23 mouse cellular contexts compared by ENCODE assay signal in the genomic region with DNA sequence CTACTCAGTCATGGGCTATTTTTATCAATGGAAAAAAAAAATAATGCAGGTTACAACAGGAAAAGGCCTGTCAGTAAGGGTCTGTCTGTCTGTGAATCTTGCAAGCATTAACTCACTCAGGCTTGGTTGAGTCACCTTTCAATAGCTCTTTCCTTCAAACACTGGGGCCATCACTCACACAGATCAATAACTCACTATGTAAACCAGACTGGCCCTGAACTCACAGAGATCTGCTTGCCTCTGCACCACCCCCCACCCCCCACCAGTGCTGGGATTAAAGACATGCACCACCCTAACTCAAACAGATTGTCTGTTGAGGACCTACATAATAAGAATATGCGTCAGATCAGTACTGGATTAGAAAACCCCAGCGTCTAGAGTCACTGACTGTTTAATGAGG.
DNase-seq lines count a peak whose midpoint lies in the region; ATAC-seq and TF ChIP-seq lines count a peak whose summit lies in the region.
"Had no signal": no experiment of that assay in that cellular context is flagged by ENCODE, and none has a peak within 500 bp of the region (broad histone marks: within the 10 kb centered on the region; RNA-seq: fewer than 3 reads in every experiment).

No protein-coding gene starts in this region.

- 33% methylated on average over 2 of the region's 2 CpGs for WGBS in liver, postnatal 0 days (ENCODE audit: insufficient replicate concordance)
- 38% methylated on average over 2 of the region's 2 CpGs for WGBS in liver, embryonic 12.5 days (ENCODE audit: insufficient replicate concordance)

- H3K9me3 ChIP-seq in liver, postnatal 0 days (ENCODE audit: low read length), result no peaks in the 10 kb centered on the region
- H3K9me3 ChIP-seq in liver, embryonic 12.5 days (replicated peaks), result no peaks in the 10 kb centered on the region
- H3K9me3 ChIP-seq: embryonic facial prominence, embryonic 10.5 days; embryonic facial prominence, embryonic 12.5 days; forebrain, embryonic 13.5 days; forebrain, embryonic 15.5 days had no signal

- no peak for TF ChIP-seq CTCF in liver, postnatal 0 days (IDR thresholded peaks at IDR 0.05; ENCODE audit: low read depth)

- H3K4me1 ChIP-seq in liver, postnatal 0 days (ENCODE audit: insufficient read depth), result no peaks in the 10 kb centered on the region; the same call in 1 of the 2 replicates
- no peaks in the 10 kb centered on the region for H3K4me1 ChIP-seq in liver, embryonic 12.5 days
- H3K4me1 ChIP-seq: embryonic facial prominence, embryonic 10.5 days; embryonic facial prominence, embryonic 12.5 days; forebrain, embryonic 13.5 days; forebrain, embryonic 15.5 days had no signal

- no peak overlapping the region for H3K4me2 ChIP-seq in liver, postnatal 0 days (ENCODE audit: low read depth, low read length)
- no peak overlapping the region for H3K4me2 ChIP-seq in liver, embryonic 12.5 days
- H3K4me2 ChIP-seq: embryonic facial prominence, embryonic 12.5 days; forebrain, embryonic 13.5 days; forebrain, embryonic 15.5 days had no signal

- no peak overlapping the region for H3K4me3 ChIP-seq in liver, postnatal 0 days (ENCODE audit: low read depth, low read length)
- H3K4me3 ChIP-seq in liver, embryonic 12.5 days, result no peak overlapping the region
- H3K4me3 ChIP-seq: embryonic facial prominence, embryonic 10.5 days; embryonic facial prominence, embryonic 12.5 days; forebrain, embryonic 13.5 days; forebrain, embryonic 15.5 days had no signal

- ATAC-seq in liver, postnatal 0 days, result no peak
- 0 out of 2 replicates have a peak, but pooled peaks have one; percentile 52 for ATAC-seq in liver, embryonic 12.5 days
- ATAC-seq: activated CD4-positive, CD25-positive, alpha-beta regulatory T cell, adult 4 months; forebrain, embryonic 13.5 days; forebrain, embryonic 15.5 days; Patski had no signal

- no peak overlapping the region for H3K9ac ChIP-seq in liver, postnatal 0 days (replicated peaks)
- H3K9ac ChIP-seq in liver, embryonic 12.5 days, result no peak overlapping the region
- H3K9ac ChIP-seq: embryonic facial prominence, embryonic 12.5 days; forebrain, embryonic 13.5 days; forebrain, embryonic 15.5 days had no signal

- H3K27me3 ChIP-seq in liver, postnatal 0 days (ENCODE audit: insufficient read depth, low read length), result no peaks in the 10 kb centered on the region
- no peaks in the 10 kb centered on the region for H3K27me3 ChIP-seq in liver, embryonic 12.5 days (replicated peaks)
- H3K27me3 ChIP-seq: CH12.LX; embryonic facial prominence, embryonic 12.5 days; forebrain, embryonic 13.5 days; forebrain, embryonic 15.5 days had no signal

- DNase-seq in liver, result peak; percentile 4
- no peak for DNase-seq in liver, postnatal 0 days
- DNase-seq in retina, postnatal 1 day, result peak; percentile 26
- DNase-seq in retina, embryonic 14.5 days (ENCODE audit: low spot score), result no peak
- no peak for DNase-seq in natural killer cell, adult 2 months (ENCODE audit: low spot score in 2 of 2)
- no peak for DNase-seq in heart, postnatal 4 days
- DNase-seq: adrenal gland, adult 8-10 months; adrenal gland, postnatal 14 days; adrenal gland, postnatal 36 days; cerebellum, adult 11-12 months; cerebellum, adult 2 months; cerebellum, adult 9-10 months; cerebellum, postnatal 10 days; cerebellum, postnatal 25 days had no signal

- no peak for TF ChIP-seq EP300 in liver, postnatal 0 days (IDR thresholded peaks at IDR 0.05; ENCODE audit: low read depth)

- H3K27ac ChIP-seq in liver, postnatal 0 days (ENCODE audit: low read depth), result no peak overlapping the region
- no peak overlapping the region for H3K27ac ChIP-seq in liver, embryonic 12.5 days
- H3K27ac ChIP-seq: embryonic facial prominence, embryonic 10.5 days; embryonic facial prominence, embryonic 12.5 days; forebrain, embryonic 13.5 days; forebrain, embryonic 15.5 days had no signal

- no peaks in the 10 kb centered on the region for H3K36me3 ChIP-seq in liver, postnatal 0 days (replicated peaks; ENCODE audit: insufficient read depth, low read length)
- H3K36me3 ChIP-seq in liver, embryonic 12.5 days, result no peaks in the 10 kb centered on the region
- H3K36me3 ChIP-seq: embryonic facial prominence, embryonic 10.5 days; embryonic facial prominence, embryonic 12.5 days; forebrain, embryonic 15.5 days; G1E had no signal

Comparison
In these comparisons a context has a peak if more than half of its experiments do, and no peak if none do; other contexts are left out.
1. DNase-seq: peak in liver (single experiment) and retina, postnatal 1 day (single experiment); none in liver, postnatal 0 days (single experiment), retina, embryonic 14.5 days (single experiment), natural killer cell, adult 2 months (0 of 2) and heart, postnatal 4 days (single experiment).